Mouse (Mus musculus): ENCODE measurements around the gene Gm49380.
"Not testable (repeated sequence)": the region's sequence is repeated elsewhere in the genome, so short reads cannot be mapped to it uniquely, and the experiment has no call there.

Gene Gm49380

DNA sequence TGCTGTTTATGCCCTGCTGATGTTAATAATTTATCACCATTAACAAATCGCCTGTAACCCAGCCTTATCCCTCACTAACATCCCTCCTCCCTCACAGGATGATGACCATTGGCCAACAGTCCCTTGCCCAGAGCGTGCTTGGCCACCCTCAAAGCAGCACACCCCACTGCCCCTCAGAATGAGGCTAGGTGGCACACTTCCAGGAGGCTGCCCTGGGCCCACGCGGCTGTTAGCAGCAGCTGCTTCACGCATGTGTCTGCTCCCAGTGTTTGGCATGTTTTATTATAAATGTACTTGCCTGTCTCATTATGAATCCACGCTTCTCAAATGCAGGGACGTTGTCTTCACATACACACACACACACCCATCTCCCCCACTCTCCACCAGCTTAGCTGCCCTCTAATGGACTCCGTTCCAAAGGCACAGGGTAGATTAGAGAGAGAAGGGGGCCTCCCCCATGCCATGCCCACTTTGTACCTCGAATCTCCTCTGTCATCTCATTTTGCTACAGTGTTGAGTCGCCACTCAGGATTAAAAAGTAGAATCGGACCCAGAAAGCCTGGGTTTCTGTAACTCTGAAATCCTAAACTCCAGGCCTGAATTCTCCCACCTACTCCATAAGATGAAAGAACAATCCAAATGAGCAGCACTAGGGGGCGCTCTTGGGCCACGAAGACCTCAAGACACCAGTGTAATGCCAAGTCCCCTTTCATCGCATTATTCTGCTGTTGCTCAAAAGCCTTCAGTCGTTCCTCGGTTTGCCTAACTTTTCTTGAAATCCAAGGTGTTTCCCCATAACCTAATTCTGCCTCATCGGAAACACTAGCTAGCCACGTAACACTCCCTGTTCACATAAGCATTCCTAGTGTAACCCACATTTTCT is 12.5 kb upstream of the Gm49380 start:
- CTCF ChIA-PET = interaction anchor here (0.5 to 0.6 kb wide), 2 partner anchors 18 to 784 kb away, joined by 3 to 5 read pairs; no protein-coding TSS in a partner anchor

DNA sequence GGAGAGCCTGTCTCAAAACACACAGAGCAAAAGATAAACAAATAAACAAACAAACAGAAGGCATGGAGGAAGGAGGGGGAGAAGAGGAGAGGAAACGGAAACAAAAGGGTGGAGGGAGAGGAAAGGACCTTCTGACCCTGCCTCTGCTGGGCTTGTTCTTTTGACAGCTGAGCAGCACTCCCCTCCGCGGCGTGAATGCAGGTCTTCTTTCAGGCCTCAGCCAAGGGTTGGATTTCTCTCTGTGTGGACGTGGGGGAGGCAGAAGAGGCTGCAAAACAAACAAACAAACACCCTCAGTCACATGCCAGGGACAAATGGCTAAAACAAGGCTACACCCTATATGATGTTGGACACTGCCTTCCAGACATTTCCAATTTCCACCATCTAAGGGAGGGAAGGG is 11.7 kb upstream of the Gm49380 start:
- CTCF ChIA-PET = interaction anchor here (0.5 kb wide), 1 partner anchor 19 kb away, joined by 3 read pairs; no protein-coding TSS in a partner anchor

DNA sequence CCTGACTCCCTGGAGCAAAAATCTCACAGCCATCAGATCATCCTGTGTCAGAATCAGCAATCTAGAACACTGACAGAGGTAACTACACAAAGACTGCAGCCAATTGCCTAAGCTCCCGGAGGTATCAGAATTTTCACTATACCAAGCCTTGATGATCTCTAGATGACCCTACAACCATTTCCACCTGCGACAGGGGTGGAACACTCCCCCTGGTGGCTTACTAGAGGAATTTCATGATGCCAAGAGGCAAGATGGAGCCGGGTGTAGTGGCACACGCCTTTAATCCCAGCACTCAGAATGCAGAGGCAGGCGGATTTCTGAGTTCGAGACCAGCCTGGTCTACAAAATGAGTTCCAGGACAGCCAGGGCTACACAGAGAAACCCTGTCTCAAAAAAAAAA is 11.0 kb upstream of the Gm49380 start:
- CTCF ChIA-PET = interaction anchor here (0.5 kb wide), 1 partner anchor 623 kb away, joined by 4 read pairs; no protein-coding TSS in a partner anchor

DNA sequence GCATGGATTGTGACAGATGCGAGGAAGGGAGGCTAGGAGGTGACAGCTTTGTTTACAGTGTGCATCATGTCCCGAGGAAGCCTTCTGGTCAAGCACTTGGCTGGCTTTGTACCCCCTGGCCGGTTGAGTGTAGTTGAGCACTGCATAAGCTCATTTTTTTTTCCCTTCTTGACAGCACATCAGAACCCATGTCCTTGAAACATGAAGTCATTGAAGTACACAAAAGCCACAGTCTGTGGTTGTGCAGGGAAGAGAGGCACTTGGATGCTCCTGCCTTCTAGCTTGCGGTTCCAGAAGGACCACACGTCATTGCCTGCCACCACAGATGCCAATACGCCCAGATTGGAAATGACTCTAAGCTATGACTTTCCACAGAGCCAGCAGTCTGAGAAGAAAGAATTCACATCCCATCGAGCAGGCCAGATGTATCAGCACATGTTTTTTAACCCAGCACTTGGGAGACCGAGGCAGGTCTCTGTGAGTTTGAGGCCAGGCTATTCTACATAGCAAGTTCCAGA is 6.7 kb upstream of the Gm49380 start:
- CTCF ChIA-PET = interaction anchor here (1.0 kb wide), 1 partner anchor 9 kb away, joined by 3 read pairs; no protein-coding TSS in a partner anchor

DNA sequence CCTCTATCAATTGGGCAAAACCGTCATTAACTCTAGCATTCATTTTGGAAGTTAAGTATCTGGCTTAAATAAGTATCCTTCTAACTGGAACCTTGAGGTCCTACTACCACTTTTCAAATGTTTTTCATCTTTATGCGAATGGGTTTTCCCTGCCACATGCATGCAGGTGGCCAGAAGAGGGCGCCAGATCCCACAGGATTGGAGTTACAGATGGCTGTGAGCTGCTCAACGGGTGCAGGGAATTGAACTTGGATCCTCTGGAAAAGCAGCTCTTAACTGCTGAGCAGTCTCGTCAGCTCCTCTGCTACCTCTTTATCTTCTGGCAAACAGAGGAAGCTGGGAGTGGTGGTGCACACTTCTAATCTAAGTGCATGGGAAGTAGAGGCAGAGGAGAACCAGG is 5.7 kb upstream of the Gm49380 start:
- CTCF ChIA-PET = interaction anchor here (0.7 to 1.2 kb wide), 3 partner anchors 10 to 21 kb away, joined by 3 read pairs; no protein-coding TSS in a partner anchor

DNA sequence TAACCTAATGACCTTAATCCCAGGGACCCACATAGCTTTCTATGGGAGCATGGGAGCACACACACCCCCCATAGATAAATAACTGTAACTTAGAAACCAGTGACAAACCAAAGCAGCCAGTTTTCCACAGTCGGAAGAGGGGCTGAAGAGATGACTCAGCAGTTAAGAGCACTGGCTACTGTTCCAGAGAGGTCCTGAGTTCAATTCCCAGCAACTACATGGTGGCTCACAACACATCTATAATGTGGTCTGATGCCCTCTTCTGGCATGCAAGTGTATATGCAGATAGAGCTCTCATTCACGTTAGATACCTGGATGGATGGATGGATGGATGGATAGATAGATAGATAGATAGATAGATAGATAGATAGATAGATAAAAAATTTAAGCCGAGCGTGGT is 2.9 kb upstream of the Gm49380 start:
- CTCF ChIA-PET = interaction anchor here (0.6 to 0.7 kb wide), 2 partner anchors 53 to 132 kb away, joined by 3 to 5 read pairs; no protein-coding TSS in a partner anchor

DNA sequence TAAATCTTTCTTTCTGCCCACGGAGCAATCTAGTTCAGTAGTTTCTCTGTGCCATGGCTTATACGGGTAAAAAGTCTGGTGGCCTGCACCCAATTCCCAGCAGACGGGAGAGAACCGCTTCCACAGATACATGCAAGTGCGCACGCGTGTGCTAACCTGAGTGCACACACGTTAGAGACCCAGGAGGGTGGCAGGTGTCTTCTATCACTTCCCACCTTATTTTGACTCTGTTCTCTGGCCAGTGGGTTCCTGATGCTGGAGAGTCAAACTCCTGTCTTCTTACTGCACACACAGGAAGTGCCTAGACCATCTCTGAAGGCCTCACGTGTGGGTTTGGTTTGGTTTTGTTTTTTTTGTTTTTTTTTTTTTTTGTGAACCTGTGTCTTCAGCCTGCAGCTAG is 2.3 kb upstream of the Gm49380 start:
- CTCF ChIA-PET = interaction anchor here (0.6 to 0.7 kb wide), 2 partner anchors 54 to 131 kb away, joined by 3 to 5 read pairs; no protein-coding TSS in a partner anchor

DNA sequence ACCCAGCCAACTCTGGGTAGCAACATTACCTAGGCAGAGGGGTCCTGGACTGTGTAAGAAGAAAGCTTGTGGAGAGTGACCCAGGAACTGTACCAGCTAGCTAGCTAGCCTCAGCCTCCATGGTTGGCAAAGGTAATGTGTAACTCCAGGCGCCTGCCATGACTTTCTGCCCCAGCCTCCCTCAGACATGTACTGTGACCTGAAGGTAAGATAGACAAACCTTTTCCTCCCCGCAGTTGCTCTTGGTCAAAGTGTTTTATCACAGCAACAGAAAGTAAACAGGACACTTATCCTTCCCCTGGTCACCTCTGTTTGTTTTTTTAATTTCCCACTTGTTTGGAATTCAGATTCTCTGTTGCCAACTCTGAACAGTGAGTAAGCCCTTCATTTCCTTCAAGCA is 1.2 kb upstream of the Gm49380 start:
- CTCF ChIA-PET = interaction anchor here (0.6 to 0.8 kb wide), 3 partner anchors 24 to 370 kb away, joined by 3 to 6 read pairs (median 4); no protein-coding TSS in a partner anchor

DNA sequence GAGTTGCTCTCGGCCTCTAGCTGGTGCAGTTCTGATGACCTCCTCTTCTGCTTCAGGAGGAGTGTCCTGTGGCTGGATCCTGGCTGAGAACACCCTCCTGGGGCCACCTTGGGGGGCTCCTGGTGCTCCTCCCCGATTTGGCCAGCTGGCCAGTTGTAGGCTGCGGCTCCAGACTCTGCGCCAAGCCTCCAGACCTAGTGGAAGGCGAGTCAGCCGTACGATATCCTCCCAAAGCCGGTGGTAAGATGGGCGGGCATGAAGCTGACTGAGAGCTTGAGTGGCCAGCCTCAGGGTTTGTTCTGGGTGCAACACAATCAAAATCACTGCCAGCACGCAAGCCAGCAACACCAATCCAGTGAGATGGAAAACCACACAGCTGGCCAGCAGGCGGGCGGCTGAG is 1.4 kb downstream of the Gm49380 start:
- CTCF ChIA-PET = not testable (repeated sequence)

DNA sequence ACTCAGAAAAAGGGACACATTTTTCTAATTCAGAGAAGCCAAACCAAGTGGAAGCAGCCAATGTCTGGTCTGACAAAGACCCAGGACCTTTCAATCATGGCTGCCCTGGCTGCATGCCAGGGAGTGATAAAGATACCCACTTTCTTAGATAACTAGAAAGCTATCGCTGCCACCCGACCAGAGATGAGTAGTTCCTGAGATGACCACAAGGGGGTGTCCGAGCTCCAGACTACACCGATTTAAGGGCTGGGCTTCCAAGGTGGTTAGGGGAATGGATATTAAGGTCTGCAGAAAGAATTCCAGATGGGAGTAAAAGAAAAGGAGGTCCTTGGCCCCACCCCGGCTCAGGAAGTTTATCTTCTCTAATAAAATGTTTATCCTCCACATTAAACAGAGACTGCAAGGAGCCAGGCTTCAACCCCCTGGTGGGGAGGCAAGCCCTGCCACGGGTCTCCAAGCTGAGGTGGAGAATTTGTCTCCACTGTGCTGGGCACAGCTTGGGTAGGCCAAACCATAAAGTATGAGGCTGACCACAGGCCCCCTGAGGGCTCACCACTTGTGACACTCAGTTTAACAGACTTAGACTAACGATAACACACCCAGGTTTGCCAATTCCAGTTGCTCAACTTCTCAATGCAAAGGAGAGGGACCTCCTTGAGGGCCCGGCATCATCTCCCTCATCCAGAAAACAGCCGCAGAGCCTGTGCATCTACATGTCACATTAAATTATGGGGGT is 3.8 kb downstream of the Gm49380 start:
- CTCF ChIA-PET = interaction anchor here (1.1 kb wide), 1 partner anchor 10 kb away, joined by 10 read pairs; no protein-coding TSS in a partner anchor

DNA sequence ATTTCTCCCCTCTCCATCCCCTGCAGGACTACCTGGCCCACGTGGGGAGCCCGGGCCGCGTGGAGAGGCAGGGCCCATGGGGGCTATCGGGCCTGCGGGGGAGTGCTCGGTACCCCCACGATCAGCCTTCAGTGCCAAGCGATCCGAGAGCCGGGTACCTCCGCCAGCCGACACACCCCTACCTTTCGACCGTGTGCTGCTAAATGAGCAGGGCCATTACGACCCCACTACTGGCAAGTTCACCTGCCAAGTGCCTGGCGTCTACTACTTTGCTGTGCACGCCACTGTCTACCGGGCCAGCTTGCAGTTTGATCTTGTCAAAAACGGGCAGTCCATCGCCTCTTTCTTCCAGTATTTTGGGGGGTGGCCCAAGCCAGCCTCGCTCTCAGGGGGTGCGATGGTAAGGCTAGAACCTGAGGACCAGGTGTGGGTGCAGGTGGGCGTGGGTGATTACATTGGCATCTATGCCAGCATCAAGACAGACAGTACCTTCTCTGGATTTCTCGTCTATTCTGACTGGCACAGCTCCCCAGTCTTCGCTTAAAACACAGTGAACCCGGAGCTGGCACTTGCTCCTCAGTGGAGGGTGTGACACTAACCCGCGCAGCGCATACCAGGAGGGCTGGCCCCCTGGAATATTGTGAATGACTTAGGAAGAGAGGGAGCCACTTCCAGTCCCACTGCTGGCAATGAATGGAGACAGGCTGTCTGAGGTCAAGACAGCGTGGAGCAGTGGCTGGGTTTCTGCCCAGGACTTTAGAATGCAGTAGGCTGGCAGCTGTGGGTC is 4.8 kb downstream of the Gm49380 start:
- CTCF ChIA-PET = no interaction called here

DNA sequence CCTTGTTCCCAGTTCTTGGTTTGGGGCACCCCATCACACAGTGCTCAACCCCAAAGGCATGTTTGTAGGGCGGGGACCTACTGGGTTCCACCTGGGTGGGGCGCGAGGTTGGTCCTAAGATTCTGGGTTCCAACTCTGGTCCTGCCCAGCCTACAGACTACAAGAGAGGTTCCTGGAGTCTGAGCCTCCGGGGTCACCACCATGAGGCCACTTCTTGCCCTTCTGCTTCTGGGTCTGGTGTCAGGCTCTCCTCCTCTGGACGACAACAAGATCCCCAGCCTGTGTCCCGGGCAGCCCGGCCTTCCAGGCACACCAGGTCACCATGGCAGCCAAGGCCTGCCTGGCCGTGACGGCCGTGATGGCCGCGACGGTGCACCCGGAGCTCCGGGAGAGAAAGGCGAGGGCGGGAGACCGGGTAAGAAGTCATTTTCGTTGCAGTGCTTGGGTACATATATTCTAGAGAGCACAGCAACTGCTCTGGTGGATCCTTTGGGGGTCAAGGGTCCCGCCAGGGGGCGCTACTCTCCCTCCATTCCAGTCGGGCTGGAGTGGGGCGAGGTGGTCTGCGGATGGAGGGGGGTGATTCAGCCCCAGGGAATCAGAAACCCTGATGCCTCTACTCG is 5.6 kb downstream of the Gm49380 start:
- CTCF ChIA-PET = interaction anchor here (0.7 kb wide), 1 partner anchor 1113 kb away, joined by 4 read pairs; no protein-coding TSS in a partner anchor

DNA sequence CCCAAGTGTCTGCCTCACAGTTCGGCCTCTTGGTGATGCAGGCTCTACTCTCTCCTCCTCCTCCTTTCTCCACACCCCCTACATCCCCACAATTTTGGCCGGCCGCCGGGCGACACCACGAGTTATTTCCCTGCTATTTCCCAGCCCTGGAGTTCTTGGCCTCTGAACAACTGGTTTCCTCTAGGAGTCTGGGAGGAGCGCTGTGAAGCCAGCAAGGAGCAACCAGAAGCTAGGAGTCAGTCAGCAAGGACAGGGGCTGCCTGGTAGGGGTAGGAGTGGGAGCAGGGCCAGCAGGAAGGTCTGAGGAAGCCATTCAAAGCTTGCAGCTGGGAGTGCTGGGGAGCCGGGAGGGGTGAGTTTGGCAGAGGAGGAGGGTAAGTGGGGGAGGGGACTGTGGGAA is 6.2 kb downstream of the Gm49380 start, which contains the start of gene C1qtnf5:
C1qtnf5 (plus strand) TSS at position 136 of the 400 bp plus-strand sequence.
- CTCF ChIA-PET = interaction anchor here (0.7 kb wide), 1 partner anchor 1114 kb away, joined by 4 read pairs; no protein-coding TSS in a partner anchor

DNA sequence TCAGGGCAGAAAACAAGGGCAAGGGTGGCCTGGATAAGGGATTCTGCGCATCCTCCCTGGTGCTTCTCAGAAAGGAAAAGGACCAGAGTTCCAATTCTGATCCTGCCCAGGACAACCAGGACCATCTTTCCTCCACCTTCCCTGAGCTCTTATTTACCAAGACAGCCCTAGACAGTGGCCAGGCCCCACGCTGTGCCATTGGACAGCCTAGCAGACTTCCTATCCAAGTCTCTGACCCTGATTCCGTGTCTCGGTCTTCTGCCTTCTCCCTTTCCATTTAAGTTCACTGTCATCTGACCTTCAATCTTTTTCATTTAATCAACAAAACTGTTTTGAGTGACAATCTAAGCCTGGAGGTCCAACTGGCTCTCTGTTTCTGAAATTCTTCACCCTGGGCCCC is 6.7 kb downstream of the Gm49380 start:
- CTCF ChIA-PET = no interaction called here

DNA sequence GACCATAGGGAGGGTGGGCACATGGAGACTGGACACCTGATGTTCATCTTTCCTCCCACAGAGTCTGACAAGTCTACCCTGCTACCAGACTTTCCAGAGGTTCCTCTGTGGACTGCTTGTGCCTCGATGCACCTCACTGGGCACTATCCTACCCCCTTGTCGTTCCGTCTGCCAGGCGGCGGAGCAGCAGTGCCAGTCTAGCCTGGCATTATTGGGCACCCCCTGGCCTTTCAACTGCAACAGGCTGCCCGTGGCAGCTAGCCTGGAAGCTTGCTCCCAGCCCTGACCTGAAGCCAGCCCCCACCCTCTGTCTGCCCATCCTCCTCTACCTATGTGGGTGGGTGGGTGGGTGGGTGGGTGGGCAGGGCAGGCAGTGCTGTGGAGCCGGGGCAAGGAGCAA is 7.1 kb downstream of the Gm49380 start:
- CTCF ChIA-PET = no interaction called here

DNA sequence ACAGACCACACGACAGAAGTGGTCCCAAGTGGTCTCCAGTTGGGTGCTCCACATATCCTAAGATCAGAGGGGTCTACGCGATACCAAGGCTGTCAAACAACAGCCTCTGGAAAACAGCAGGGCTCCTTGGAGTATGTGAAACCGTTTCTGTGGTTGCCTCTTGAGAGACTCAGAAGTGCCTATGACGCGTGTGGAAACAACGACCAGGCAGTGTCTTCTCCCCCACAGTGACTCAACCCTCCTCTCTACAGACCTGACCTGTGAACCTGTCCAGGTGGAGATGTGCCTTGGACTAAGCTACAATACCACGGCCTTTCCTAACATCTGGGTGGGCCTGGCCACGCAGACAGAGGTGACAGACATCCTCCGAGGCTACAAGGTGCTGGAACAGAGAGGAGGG is 7.5 kb downstream of the Gm49380 start:
- CTCF ChIA-PET = no interaction called here

DNA sequence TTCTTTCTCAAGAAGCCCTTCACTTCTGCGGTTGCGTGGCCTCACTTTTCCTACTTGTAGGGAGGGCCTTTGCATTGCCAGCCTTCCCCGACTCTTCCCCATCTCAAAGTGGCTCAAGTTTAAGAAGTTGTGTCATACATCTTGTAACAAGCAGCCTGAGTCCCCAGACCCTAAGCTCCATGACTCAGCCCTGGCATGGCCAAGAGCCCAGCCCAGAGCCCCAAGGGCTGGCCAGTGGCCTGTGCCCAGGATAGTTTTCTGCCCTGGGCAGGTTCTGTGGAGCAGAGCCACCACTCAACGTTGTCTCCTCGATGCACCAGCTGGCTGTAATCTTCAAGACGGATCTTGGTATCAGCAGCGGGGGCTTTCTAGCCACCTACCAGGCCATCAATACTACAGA is 8.4 kb downstream of the Gm49380 start:
- CTCF ChIA-PET = no interaction called here

DNA sequence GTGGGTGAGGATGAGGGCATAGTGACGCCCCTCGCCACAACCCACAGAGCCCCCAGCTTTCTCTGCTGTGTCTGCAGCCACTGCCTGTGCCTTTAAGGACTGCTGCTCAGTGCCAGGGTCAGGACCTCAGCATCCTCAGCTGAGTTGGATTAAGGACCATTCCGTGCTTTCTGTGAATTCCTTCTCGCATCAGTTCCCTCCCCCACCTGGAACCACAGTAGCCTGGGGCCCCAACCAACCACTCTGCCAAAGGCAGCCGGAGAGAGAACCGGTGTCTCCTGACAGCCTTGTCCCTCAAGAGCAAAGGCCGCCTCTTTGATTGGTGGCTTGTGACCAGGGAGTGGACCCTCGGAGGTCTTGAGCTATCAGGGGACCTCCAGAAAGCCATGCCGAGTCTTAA is 11.8 kb downstream of the Gm49380 start, which contains the start of gene Mfrp:
Mfrp (plus strand) TSS at position 240 of the 400 bp plus-strand sequence.
- CTCF ChIA-PET = no interaction called here

DNA sequence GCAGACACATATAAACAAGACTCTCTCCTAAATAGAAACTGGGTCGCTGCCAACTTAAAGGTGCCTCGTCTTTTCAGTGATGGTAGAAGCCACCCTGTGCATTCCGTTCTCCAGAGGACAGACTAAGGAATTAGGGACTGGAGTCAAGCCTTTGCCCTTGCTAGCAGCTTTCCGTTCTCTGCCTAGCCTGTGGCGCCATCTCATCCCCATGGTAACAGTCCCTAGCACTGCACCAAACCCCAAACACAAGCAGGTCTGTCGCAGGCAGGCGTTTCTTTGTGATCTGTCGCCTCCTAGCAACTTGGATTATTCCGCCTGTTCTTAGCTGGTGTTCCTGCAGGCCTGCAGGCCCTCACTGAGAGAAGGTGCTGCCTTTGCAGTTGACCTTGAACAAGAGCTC is 16.8 kb downstream of the Gm49380 start:
- CTCF ChIA-PET = interaction anchor here (0.5 kb wide), 1 partner anchor 851 kb away, joined by 12 read pairs; no protein-coding TSS in a partner anchor

DNA sequence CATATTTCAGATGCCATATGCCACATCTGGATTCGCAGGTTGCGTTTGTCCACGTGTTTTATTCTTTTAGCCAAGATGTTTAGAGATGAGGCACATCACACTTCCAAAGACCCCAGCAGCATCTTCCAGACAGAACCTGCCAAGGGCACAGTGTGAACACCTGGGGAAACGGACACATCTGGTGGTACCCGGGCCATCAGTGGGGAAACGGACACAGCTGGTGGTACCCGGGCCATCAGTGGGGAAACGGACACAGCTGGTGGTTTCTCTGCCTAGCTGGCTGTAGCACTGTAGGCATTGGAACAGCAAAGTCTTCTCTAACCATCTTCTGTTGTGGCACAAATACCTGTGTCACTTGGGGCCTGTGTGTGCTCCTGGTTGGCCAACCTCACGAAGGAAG is 17.5 kb downstream of the Gm49380 start:
- CTCF ChIA-PET = interaction anchor here (1.2 kb wide), 1 partner anchor 28 kb away, joined by 3 read pairs; no protein-coding TSS in a partner anchor

All from spleen, embryonic (tissue).